Mouse (Mus musculus) bone marrow, adult 2 months (tissue): ENCODE results near the gene Spock1.

Experiments
- CTCF ChIP-seq: fragments of 200-500 bp; IDR thresholded peaks from 2 replicates; pipeline ENCODE4 v1.5.1; 2011; ENCODE audit warnings: low read length, control low read depth; ENCODE audit not compliant: control insufficient read depth, insufficient read depth
- POLR2A ChIP-seq: fragments of 200-500 bp; IDR thresholded peaks from 2 replicates; pipeline ENCODE4 v1.6.1; 2011; ENCODE audit warnings: low read depth, mild to moderate bottlenecking, control low read depth, low read length, borderline replicate concordance; ENCODE audit not compliant: control insufficient read depth

- TF ChIP-seq POLR2A (no peak), CTCF (no peak)
Observed at GRCm38 (mm10) chr13:57679591-57679990, 228.5 kb downstream of the Spock1 start.
